Mouse (Mus musculus) CH12.LX (cell line): ENCODE measurements at regions not wholly inside any gene's neighbourhood (a gene's known extent, or its start where the extent isn't known, plus 50 kb on each side); places are given as distances from the start of the nearest gene placed in this dataset.
A peak's percentile ranks its signal among the peaks of the same experiment; 100 is the strongest.

ENCODE experiments used
- DNase-seq: peaks from one replicate; pipeline ENCODE4 v3.0.0-alpha.2; 2013; ENCODE audit errors: extremely low read depth
- H3K27ac ChIP-seq: 2 replicates; pipeline ENCODE4 v1.5.1; 2012; ENCODE audit warnings: low read depth, mild to moderate bottlenecking, control low read depth, moderate library complexity; ENCODE audit not compliant: insufficient read depth
- H3K27me3 ChIP-seq: replicated peaks from 2 replicates; pipeline ENCODE3; 2012; ENCODE audit warnings: inconsistent platforms
- H3K36me3 ChIP-seq, 2 experiments: replicated peaks in 1 of 2; 2 replicates each; pipeline versions ENCODE3 to v1.6.1; 2012; ENCODE audit warnings: inconsistent platforms in 1 of 2, low read length in 1 of 2, mild to moderate bottlenecking in 1 of 2, mixed read lengths in 1 of 2, moderate library complexity in 1 of 2; ENCODE audit not compliant: control insufficient read depth in 1 of 2, insufficient read depth in 1 of 2
- H3K4me1 ChIP-seq, 2 experiments: 2 replicates each; pipeline ENCODE4 v1.6.1; 2012; ENCODE audit warnings: inconsistent platforms in 1 of 2, moderate library complexity in 1 of 2; ENCODE audit not compliant: insufficient read depth in 2 of 2, control insufficient read depth in 1 of 2
- H3K4me2 ChIP-seq: 2 replicates; pipeline ENCODE4 v1.6.1; 2012; ENCODE audit warnings: low read depth, mild to moderate bottlenecking, control low read depth; ENCODE audit not compliant: poor library complexity, insufficient read depth, severe bottlenecking
- H3K4me3 ChIP-seq, 3 experiments: fragments of 150-350 bp in 1 of 3; sonication (generic) in 1 of 3; replicated peaks in 1 of 3; 2 replicates each; pipeline versions ENCODE3 to v1.5.1; 2011 to 2012; ENCODE audit warnings: low read depth in 2 of 3, low read length in 2 of 3, mild to moderate bottlenecking in 2 of 3, moderate library complexity in 2 of 3, control low read depth in 1 of 3, improper control_type of control experiment in 1 of 3, inconsistent platforms in 1 of 3, mixed read lengths in 1 of 3; ENCODE audit not compliant: poor library complexity in 1 of 3
- H3K79me2 ChIP-seq: replicated peaks from 2 replicates; pipeline ENCODE4 v1.6.1; 2012; ENCODE audit warnings: mild to moderate bottlenecking, moderate library complexity; ENCODE audit not compliant: control insufficient read depth, poor library complexity, insufficient read depth, severe bottlenecking; ENCODE audit errors: extremely low read depth
- H3K9ac ChIP-seq: 2 replicates; pipeline ENCODE4 v1.6.1; 2012; ENCODE audit warnings: low read depth, mild to moderate bottlenecking, control low read depth, moderate library complexity; ENCODE audit not compliant: insufficient read depth
- H3K9me3 ChIP-seq: replicated peaks from 2 replicates; pipeline ENCODE3; 2012; ENCODE audit warnings: low read length, inconsistent platforms, mixed read lengths
- BHLHE40 ChIP-seq: IDR thresholded peaks from 2 replicates; pipeline ENCODE4 v1.6.1; 2011; ENCODE audit warnings: mild to moderate bottlenecking, low read depth, low read length, improper control_type of control experiment
- E2F4 ChIP-seq: IDR thresholded peaks from 2 replicates; pipeline ENCODE4 v1.6.1; 2011; ENCODE audit warnings: low read depth, low read length, improper control_type of control experiment; ENCODE audit not compliant: insufficient replicate concordance
- GABPA ChIP-seq: IDR thresholded peaks from 2 replicates; pipeline ENCODE4 v1.6.1; 2012; ENCODE audit warnings: low read depth, low read length, improper control_type of control experiment, inconsistent platforms; ENCODE audit not compliant: insufficient replicate concordance
- HCFC1 ChIP-seq: IDR thresholded peaks from 2 replicates; pipeline ENCODE4 v1.6.1; 2012; ENCODE audit warnings: low read depth, mild to moderate bottlenecking, inconsistent platforms, low read length, improper control_type of control experiment
- JUN ChIP-seq: IDR thresholded peaks from 2 replicates; pipeline ENCODE4 v1.6.1; 2011; ENCODE audit warnings: low read depth, mild to moderate bottlenecking, low read length, improper control_type of control experiment, moderate library complexity; ENCODE audit not compliant: insufficient read depth
- JUND ChIP-seq: conservative IDR thresholded peaks from 2 replicates; pipeline ENCODE4 v1.6.1; 2011; ENCODE audit warnings: low read depth, low read length, improper control_type of control experiment
- MAFK ChIP-seq: IDR thresholded peaks from 2 replicates; pipeline ENCODE4 v1.6.1; 2011; ENCODE audit warnings: low read length, improper control_type of control experiment; ENCODE audit not compliant: insufficient replicate concordance
- MXI1 ChIP-seq: IDR thresholded peaks from 2 replicates; pipeline ENCODE4 v1.6.1; 2011; ENCODE audit warnings: mild to moderate bottlenecking, low read depth, low read length, improper control_type of control experiment
- POLR2A ChIP-seq: IDR thresholded peaks from 2 replicates; pipeline ENCODE4 v1.6.1; 2011; ENCODE audit warnings: low read depth, mild to moderate bottlenecking, improper control_type of control experiment, low read length
- POLR2AphosphoS2 ChIP-seq: IDR thresholded peaks from 2 replicates; pipeline ENCODE4 v1.6.1; 2011; ENCODE audit warnings: low read depth, low read length, improper control_type of control experiment
- RCOR1 ChIP-seq: conservative IDR thresholded peaks from 2 replicates; pipeline ENCODE4 v1.6.1; 2012; ENCODE audit warnings: low read depth, mild to moderate bottlenecking, inconsistent platforms, low read length, improper control_type of control experiment
- TCF12 ChIP-seq: IDR thresholded peaks from 2 replicates; pipeline ENCODE4 v1.6.1; 2014; ENCODE audit warnings: low read depth, mild to moderate bottlenecking, inconsistent platforms, low read length, improper control_type of control experiment
- ZC3H11A ChIP-seq: IDR thresholded peaks from 2 replicates; pipeline ENCODE4 v1.6.1; 2012; ENCODE audit warnings: low read depth, mild to moderate bottlenecking, inconsistent platforms, low read length, improper control_type of control experiment
- ZNF384 ChIP-seq: IDR thresholded peaks from 2 replicates; pipeline ENCODE4 v1.6.1; 2012; ENCODE audit warnings: low read depth, low read length, improper control_type of control experiment, inconsistent platforms
- dilution Hi-C: fragments of 300-500 bp; cut with MboI; formaldehyde crosslinking; loops from 2 replicates; pipeline ENCODE4 v1.14.3; 2020; ENCODE audit warnings: low sequenced_read_pairs; ENCODE audit not compliant: extremely low pct_unique_long_range_greater_than_20kb, extremely low pct_ligation_motif_present
- in situ Hi-C: fragments of 300-500 bp; cut with MboI; formaldehyde crosslinking; loops from 3 replicates; pipeline ENCODE4 v1.14.3; 2019; ENCODE audit warnings: low sequenced_read_pairs, low pct_ligation_motif_present, low pct_unique_long_range_greater_than_20kb, mixed read lengths

DNA sequence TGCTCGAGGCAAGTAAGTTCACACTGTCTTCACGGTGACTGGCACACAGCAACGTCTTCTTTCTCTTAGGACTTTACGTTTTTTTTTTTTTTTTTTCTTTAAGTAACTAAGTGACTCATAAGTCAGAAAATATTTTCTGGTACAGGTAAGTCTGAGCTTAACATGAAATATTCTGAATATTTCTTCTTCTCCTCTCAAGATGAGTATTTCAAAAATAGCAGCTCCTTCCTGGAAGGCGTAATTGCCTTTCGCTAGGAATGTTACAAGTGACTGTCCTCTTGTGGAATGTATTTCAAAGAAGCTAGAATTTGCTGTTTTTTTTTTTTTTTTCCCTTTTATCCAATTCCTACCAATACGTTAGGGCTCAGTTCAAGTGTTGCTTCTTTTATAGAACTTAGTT lies 124.8 kb downstream of the Klf5 start:
- H3K27me3 ChIP-seq: no peaks in the 10 kb centered on the region
- H3K9ac ChIP-seq: no peak overlapping the region
- no peaks in the 10 kb centered on the region for H3K36me3 ChIP-seq
- H3K27ac ChIP-seq: no peak overlapping the region
- dilution Hi-C loops (no loop called here), in situ Hi-C loops (no loop called here)
- no peaks in the 10 kb centered on the region for H3K79me2 ChIP-seq
- peaks cover 2 to 14% of the 10 kb centered on the region in 2 experiments; a peak in 2 of 4 replicates for H3K4me1 ChIP-seq
- no peak overlapping the region for H3K4me2 ChIP-seq
- no peaks in the 10 kb centered on the region for H3K9me3 ChIP-seq
- DNase-seq: no peak
- H3K4me3 ChIP-seq: no peak overlapping the region
- TF ChIP-seq ZNF384 (0 out of 2 replicates have a peak, but pooled peaks have one; percentile 13), JUN (no peak)

- dilution Hi-C loops (no loop called here), in situ Hi-C loops (no loop called here)
- Histone ChIP-seq H3K4me1 (peaks cover 2 to 3% of the 10 kb centered on the region in 2 experiments; a peak in 1 of 4 replicates), H3K27ac (no peak overlapping the region), H3K4me3 (no peak overlapping the region), H3K27me3 (no peaks in the 10 kb centered on the region), H3K79me2 (no peaks in the 10 kb centered on the region), H3K9ac (no peak overlapping the region), H3K4me2 (no peak overlapping the region), H3K9me3 (no peaks in the 10 kb centered on the region), H3K36me3 (no peaks in the 10 kb centered on the region)
- DNase-seq: no peak
- TF ChIP-seq TCF12 (no peak), MAFK (no peak), BHLHE40 (no peak), POLR2AphosphoS2 (no peak), HCFC1 (no peak), POLR2A (no peak)
Measured at GRCm38 (mm10) chr14:99427049-99427448, 128.6 kb downstream of the Klf5 start.

- no peak for TF ChIP-seq HCFC1
- TF ChIP-seq ZC3H11A: no peak
- TF ChIP-seq RCOR1: no peak
- no peak for TF ChIP-seq POLR2A
- TF ChIP-seq MXI1: no peak
- no peak for TF ChIP-seq JUND
- no peak for TF ChIP-seq E2F4
- no peak for TF ChIP-seq GABPA
- dilution Hi-C loops (no loop called here), in situ Hi-C loops (no loop called here)
- Histone ChIP-seq H3K4me2 (no peak overlapping the region), H3K9ac (no peak overlapping the region), H3K9me3 (no peaks in the 10 kb centered on the region), H3K27ac (no peak overlapping the region), H3K4me3 (no peak overlapping the region), H3K4me1 (peaks cover 2 to 3% of the 10 kb centered on the region in 2 experiments; a peak in 1 of 4 replicates), H3K27me3 (no peaks in the 10 kb centered on the region), H3K36me3 (no peaks in the 10 kb centered on the region), H3K79me2 (no peaks in the 10 kb centered on the region)
- no peak for DNase-seq
Measured at GRCm38 (mm10) chr14:99430323-99430722, 131.8 kb downstream of the Klf5 start.
